Mouse (Mus musculus): ENCODE data around the gene Rnf103. TPM values are rescaled to one million over a fixed set of nuclear protein-coding genes. Genes with fewer than 3 reads are reported as not detected.

Rnf103 gene
- polyA plus RNA-seq, 1 experiment from 2014 or later = 13.1 TPM

DNA sequence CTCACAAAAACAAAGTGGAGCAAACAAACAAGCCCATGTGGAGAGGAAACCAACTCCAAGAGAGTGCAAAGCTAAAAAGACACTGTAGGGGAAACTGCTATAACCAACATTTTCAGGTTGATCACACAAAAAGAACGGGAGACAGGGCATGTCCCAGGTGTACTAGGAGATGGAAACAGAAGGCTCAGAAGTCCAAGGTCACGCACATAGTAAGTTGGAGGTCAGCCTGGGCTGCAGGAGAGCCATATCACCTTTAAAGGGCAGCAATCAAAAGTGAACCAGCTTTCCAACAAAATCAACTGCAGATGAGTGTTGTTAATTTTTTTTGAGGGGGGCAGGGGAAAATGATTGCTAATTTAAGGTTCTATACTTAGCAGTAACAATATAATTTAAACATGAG lies 7.5 kb upstream of the Rnf103 start:
- WGBS = 71% methylated on average over 2 of the region's 2 CpGs
- Histone ChIP-seq H3K9ac (ENCODE audit: low read length) (no peak overlapping the region), H3K27ac (ENCODE audit: low read length) (no peak overlapping the region), H3K9me3 (replicated peaks; ENCODE audit: control insufficient read depth, low read length) (no peaks in the 10 kb centered on the region), H3K4me1 (ENCODE audit: control insufficient read depth, insufficient read depth, low read length) (no peaks in the 10 kb centered on the region), H3K36me3 (ENCODE audit: control insufficient read depth, insufficient read depth) (no peaks in the 10 kb centered on the region), H3K27me3 (ENCODE audit: control insufficient read depth, insufficient read depth, low read length) (no peaks in the 10 kb centered on the region), H3K4me3 (ENCODE audit: low read length) (no peak overlapping the region), H3K4me2 (ENCODE audit: low read depth, low read length) (no peak overlapping the region)
- no peak for ATAC-seq (replicated peaks; ENCODE audit: extremely low read depth, insufficient read depth, low FRiP score)

DNA sequence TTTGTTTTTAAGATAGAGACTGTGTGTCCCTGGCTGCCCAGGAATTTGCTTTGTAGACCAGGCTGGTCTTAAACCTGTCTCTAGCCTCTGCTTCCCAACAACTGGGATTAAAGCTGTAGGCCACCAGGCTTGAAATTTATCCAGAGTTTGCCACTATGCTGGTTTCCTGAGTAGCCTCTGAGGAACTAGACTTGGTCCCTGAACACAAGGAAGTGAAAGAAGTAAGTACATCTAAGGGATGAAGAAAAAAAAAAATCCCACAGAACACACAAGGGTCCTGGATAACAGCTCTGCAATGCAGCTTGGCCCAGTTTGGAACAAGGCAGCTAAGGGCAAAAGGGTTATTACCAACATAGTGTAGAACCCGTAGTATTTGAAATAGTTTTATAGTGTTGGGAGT lies 6.8 kb upstream of the Rnf103 start:
- WGBS = 67% methylated on average over 1 of the region's 1 CpGs
- no peaks in the 10 kb centered on the region for H3K27me3 ChIP-seq (ENCODE audit: control insufficient read depth, insufficient read depth, low read length)
- no peak overlapping the region for H3K4me2 ChIP-seq (ENCODE audit: low read depth, low read length)
- H3K27ac ChIP-seq (ENCODE audit: low read length) = no peak overlapping the region
- no peaks in the 10 kb centered on the region for H3K4me1 ChIP-seq (ENCODE audit: control insufficient read depth, insufficient read depth, low read length)
- no peaks in the 10 kb centered on the region for H3K9me3 ChIP-seq (replicated peaks; ENCODE audit: control insufficient read depth, low read length)
- H3K36me3 ChIP-seq (ENCODE audit: control insufficient read depth, insufficient read depth) = no peaks in the 10 kb centered on the region
- no peak overlapping the region for H3K4me3 ChIP-seq (ENCODE audit: low read length)
- no peak for ATAC-seq (replicated peaks; ENCODE audit: extremely low read depth, insufficient read depth, low FRiP score)
- H3K9ac ChIP-seq (ENCODE audit: low read length) = no peak overlapping the region

DNA sequence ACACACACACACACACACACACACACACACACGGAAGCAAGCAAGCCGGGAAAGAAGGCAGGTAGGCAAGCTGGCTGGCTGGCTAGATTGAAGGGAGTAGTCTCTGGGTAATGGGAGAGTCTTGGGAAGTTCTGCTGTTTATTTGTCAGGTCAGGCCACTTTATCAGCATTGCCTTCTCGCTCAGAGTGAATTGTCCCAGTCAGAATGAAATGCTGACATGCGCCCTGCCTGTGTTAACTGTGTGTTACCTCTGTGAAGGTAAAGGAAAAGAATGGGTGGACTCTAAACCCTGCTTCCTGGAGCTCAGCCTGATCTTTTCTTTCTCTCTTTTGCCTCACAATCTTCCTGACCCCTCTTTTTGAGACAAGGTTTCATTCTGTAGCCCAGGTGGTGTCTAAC lies 5.7 kb upstream of the Rnf103 start:
- no peak overlapping the region for H3K4me3 ChIP-seq (ENCODE audit: low read length)
- no peaks in the 10 kb centered on the region for H3K27me3 ChIP-seq (ENCODE audit: control insufficient read depth, insufficient read depth, low read length)
- H3K9ac ChIP-seq (ENCODE audit: low read length) = no peak overlapping the region
- no peak overlapping the region for H3K27ac ChIP-seq (ENCODE audit: low read length)
- no peaks in the 10 kb centered on the region for H3K4me1 ChIP-seq (ENCODE audit: control insufficient read depth, insufficient read depth, low read length)
- no peaks in the 10 kb centered on the region for H3K36me3 ChIP-seq (ENCODE audit: control insufficient read depth, insufficient read depth)
- 36% methylated on average over 4 of the region's 4 CpGs for WGBS
- no peak overlapping the region for H3K4me2 ChIP-seq (ENCODE audit: low read depth, low read length)
- no peaks in the 10 kb centered on the region for H3K9me3 ChIP-seq (replicated peaks; ENCODE audit: control insufficient read depth, low read length)
- no peak for ATAC-seq (replicated peaks; ENCODE audit: extremely low read depth, insufficient read depth, low FRiP score)

DNA sequence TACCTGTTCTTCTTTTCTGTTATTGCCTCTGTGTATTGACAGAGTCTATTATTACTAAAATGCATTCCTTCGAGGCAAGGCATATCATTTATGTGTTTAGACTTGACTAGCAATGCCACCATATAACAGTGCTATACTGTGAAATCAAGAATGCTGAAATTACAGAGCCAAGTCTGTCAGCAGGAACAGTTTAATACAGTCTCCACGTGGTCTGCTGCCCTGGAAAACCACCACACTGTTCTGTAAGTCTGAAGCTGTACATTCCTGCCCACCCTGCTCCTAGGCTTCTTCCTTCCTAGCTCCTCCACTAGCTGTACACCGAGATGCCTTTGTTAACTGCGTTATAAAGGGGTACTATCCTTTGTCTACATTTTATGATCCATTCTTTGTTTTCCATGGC lies 1.6 kb upstream of the Rnf103 start:
- WGBS = 53% methylated on average over 4 of the region's 4 CpGs
- H3K9ac ChIP-seq (ENCODE audit: low read length) = no peak overlapping the region
- H3K4me2 ChIP-seq (ENCODE audit: low read depth, low read length) = no peak overlapping the region
- no peak for ATAC-seq (replicated peaks; ENCODE audit: extremely low read depth, insufficient read depth, low FRiP score)
- peaks cover 12% of the 10 kb centered on the region for H3K4me1 ChIP-seq (ENCODE audit: control insufficient read depth, insufficient read depth, low read length)
- no peak overlapping the region for H3K27ac ChIP-seq (ENCODE audit: low read length)
- H3K27me3 ChIP-seq (ENCODE audit: control insufficient read depth, insufficient read depth, low read length) = no peaks in the 10 kb centered on the region
- H3K4me3 ChIP-seq (ENCODE audit: low read length) = no peak overlapping the region
- H3K36me3 ChIP-seq (ENCODE audit: control insufficient read depth, insufficient read depth) = peaks cover 3% of the 10 kb centered on the region; the same call in 1 of the 2 replicates
- no peaks in the 10 kb centered on the region for H3K9me3 ChIP-seq (replicated peaks; ENCODE audit: control insufficient read depth, low read length)

DNA sequence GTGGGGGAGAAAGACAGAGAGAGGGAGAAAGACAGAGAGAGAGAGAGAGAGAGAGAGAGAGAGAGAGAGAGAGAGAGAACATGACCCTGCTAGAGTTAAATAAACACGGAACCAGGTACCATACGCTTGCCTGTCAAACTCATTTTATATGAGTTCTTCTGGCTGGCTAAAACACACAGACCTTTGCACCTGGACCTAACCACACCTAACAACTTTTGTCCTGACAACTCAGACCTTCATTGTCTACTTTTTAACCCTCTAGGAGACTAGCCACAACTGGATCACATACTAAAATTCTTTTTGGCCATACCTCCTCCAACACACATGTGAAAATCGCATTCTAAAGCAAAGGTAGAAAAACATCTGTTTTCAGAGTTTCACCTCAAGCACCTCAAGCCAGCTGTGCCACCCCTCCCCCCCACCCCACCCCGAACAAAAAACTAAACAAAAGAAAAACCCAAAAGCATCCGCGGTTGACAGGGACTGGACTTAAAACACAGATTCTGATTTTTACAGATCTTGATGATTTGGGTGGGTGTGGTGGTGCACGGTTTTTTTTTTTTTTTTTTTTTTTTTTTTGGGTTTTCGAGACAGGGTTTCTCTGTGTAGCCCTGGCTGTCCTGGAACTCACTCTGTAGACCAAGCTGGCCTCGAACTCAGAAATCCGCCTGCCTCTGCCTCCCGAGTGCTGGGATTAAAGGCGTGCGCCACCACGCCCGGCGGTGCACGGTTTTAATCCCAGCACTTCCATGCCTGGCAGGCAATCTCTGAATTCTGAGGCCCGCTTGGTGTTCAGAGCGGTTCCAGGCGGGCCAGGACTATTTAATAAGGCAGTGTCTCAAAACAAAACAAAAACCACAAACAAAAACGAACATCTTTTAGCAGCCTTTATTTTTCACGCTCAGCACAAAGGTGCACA lies 679 bp upstream of the Rnf103 start:
- Histone ChIP-seq H3K27ac (ENCODE audit: low read length) (peak overlapping the region; percentile 98), H3K36me3 (ENCODE audit: control insufficient read depth, insufficient read depth) (peaks cover 7% of the 10 kb centered on the region; the same call in 1 of the 2 replicates), H3K9me3 (replicated peaks; ENCODE audit: control insufficient read depth, low read length) (no peaks in the 10 kb centered on the region), H3K4me2 (ENCODE audit: low read depth, low read length) (peak overlapping the region; percentile 66), H3K4me3 (ENCODE audit: low read length) (peak overlapping the region; percentile 88), H3K4me1 (ENCODE audit: control insufficient read depth, insufficient read depth, low read length) (peaks cover 12% of the 10 kb centered on the region), H3K9ac (ENCODE audit: low read length) (peak overlapping the region; percentile 100), H3K27me3 (ENCODE audit: control insufficient read depth, insufficient read depth, low read length) (no peaks in the 10 kb centered on the region)
- ATAC-seq (replicated peaks; ENCODE audit: extremely low read depth, insufficient read depth, low FRiP score) = 0 out of 2 replicates have a peak, but pooled peaks have one; percentile 4
- 23% methylated on average over 20 of the region's 22 CpGs for WGBS

DNA sequence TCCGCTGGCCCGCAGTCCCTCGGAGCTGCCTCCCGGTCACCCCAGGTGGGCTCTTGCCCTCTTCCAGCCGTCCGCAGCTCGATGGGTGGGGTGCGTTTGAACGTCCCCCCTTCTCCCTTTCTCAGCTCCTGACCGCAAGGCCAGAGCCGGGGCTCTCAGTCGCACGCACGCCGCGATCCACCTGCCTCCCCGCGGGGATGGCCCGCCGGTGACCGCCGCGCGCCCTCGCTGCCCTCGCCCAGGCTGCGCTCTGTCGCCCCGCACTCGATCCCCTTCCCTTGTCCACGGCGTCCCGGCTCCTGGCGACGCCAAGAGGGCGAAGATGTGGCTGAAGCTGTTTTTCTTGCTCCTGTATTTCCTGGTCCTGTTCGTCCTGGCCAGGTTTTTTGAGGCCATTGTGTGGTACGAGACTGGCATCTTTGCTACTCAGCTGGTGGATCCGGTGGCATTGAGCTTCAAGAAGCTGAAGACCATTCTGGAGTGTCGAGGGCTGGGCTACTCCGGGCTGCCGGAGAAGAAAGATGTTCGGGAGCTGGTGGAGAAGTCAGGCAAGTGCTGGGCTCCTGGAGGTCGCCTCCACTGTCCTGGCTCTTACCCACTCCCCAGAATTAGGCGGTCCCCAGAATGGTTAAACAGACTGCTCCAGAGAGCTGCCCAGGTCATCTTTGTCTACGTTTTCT lies 787 bp downstream of the Rnf103 start:
- WGBS = under 1% methylated on average over 46 of the region's 46 CpGs

DNA sequence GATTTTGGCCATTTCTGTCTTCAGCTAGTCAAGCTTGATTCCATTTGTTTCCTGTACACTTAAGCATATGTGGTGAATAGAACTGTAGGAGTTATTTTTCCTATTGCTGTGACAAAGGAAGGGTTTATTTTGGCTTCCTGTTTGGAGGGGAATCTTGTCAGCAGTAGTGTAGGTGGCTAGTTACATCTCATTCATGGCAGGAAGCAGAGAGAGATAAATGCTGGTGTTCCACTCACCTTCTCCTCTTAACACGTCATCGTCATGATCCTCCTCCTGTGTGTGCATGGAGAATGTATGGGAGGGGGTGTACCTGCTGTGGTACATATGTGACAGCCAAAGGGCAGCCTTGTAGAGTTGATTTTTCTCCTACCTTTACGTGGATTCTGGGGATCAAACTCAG lies 6.9 kb downstream of the Rnf103 start:
- Histone ChIP-seq H3K4me2 (ENCODE audit: low read depth, low read length) (no peak overlapping the region), H3K9me3 (replicated peaks; ENCODE audit: control insufficient read depth, low read length) (no peaks in the 10 kb centered on the region), H3K36me3 (ENCODE audit: control insufficient read depth, insufficient read depth) (peaks cover 12% of the 10 kb centered on the region), H3K27me3 (ENCODE audit: control insufficient read depth, insufficient read depth, low read length) (no peaks in the 10 kb centered on the region), H3K9ac (ENCODE audit: low read length) (no peak overlapping the region), H3K4me1 (ENCODE audit: control insufficient read depth, insufficient read depth, low read length) (peaks cover 8% of the 10 kb centered on the region), H3K4me3 (ENCODE audit: low read length) (no peak overlapping the region), H3K27ac (ENCODE audit: low read length) (no peak overlapping the region)
- WGBS = 62% methylated on average over 3 of the region's 3 CpGs
- ATAC-seq (replicated peaks; ENCODE audit: extremely low read depth, insufficient read depth, low FRiP score) = no peak

More for the DNA sequence above, 787 bp downstream of the Rnf103 start:
- Histone ChIP-seq H3K4me2 (ENCODE audit: low read depth, low read length) (peak overlapping the region; percentile 66), H3K9me3 (replicated peaks; ENCODE audit: control insufficient read depth, low read length) (no peaks in the 10 kb centered on the region), H3K4me1 (ENCODE audit: control insufficient read depth, insufficient read depth, low read length) (peaks cover 12% of the 10 kb centered on the region), H3K27me3 (ENCODE audit: control insufficient read depth, insufficient read depth, low read length) (no peaks in the 10 kb centered on the region), H3K36me3 (ENCODE audit: control insufficient read depth, insufficient read depth) (peaks cover 9% of the 10 kb centered on the region; the same call in 1 of the 2 replicates), H3K9ac (ENCODE audit: low read length) (peak overlapping the region; percentile 100), H3K27ac (ENCODE audit: low read length) (peak overlapping the region; percentile 98), H3K4me3 (ENCODE audit: low read length) (peak overlapping the region; percentile 88)
- ATAC-seq (replicated peaks; ENCODE audit: extremely low read depth, insufficient read depth, low FRiP score) = peak; percentile 47

DNA sequence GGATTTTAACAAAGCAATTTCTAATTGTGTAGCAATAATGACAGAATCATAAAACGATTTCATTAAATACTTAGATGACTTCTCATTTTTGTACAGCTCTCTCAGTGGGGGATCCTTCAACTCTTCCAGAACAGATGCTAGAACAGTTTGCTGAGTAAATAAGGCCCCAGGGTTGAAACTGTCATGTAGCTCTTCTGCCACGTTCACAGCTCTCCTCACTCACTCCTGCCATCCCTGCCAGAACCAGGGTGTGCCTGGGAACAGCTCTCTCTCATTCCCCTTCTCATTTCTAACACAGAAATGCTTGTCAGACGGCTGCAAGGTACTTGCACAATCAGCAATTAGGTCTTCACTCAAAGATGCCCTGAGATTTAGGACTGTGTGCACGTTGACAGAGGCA lies 9.3 kb downstream of the Rnf103 start:
- H3K4me2 ChIP-seq (ENCODE audit: low read depth, low read length) = no peak overlapping the region
- H3K9ac ChIP-seq (ENCODE audit: low read length) = no peak overlapping the region
- no peaks in the 10 kb centered on the region for H3K27me3 ChIP-seq (ENCODE audit: control insufficient read depth, insufficient read depth, low read length)
- ATAC-seq (replicated peaks; ENCODE audit: extremely low read depth, insufficient read depth, low FRiP score) = no peak
- no peak overlapping the region for H3K4me3 ChIP-seq (ENCODE audit: low read length)
- H3K36me3 ChIP-seq (ENCODE audit: control insufficient read depth, insufficient read depth) = peaks cover 13% of the 10 kb centered on the region
- H3K9me3 ChIP-seq (replicated peaks; ENCODE audit: control insufficient read depth, low read length) = no peaks in the 10 kb centered on the region
- H3K27ac ChIP-seq (ENCODE audit: low read length) = no peak overlapping the region
- H3K4me1 ChIP-seq (ENCODE audit: control insufficient read depth, insufficient read depth, low read length) = no peaks in the 10 kb centered on the region; the same call in 1 of the 2 replicates
- 57% methylated on average over 4 of the region's 4 CpGs for WGBS

DNA sequence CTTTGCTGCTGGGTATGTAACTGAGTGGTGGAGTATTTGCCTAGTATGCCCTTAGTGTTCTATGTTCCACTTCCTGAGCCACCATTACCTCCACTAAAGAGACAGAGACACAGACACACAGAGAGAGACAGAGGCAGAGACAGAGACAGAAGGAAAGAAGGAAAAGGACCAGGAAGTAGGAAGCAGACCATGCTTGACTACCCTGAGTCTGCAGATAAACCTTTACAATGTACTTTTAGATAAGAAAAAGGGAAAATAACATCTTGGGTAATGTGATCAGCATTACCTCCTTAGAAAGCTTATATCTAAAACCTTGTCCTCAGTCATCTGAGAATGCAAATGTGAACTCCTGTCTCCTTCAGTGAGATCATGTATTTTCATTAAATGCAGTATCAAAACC lies 10.0 kb downstream of the Rnf103 start:
- H3K4me1 ChIP-seq (ENCODE audit: control insufficient read depth, insufficient read depth, low read length) = no peaks in the 10 kb centered on the region; the same call in 1 of the 2 replicates
- peaks cover 12% of the 10 kb centered on the region for H3K36me3 ChIP-seq (ENCODE audit: control insufficient read depth, insufficient read depth)
- H3K4me3 ChIP-seq (ENCODE audit: low read length) = no peak overlapping the region
- H3K9ac ChIP-seq (ENCODE audit: low read length) = no peak overlapping the region
- H3K9me3 ChIP-seq (replicated peaks; ENCODE audit: control insufficient read depth, low read length) = no peaks in the 10 kb centered on the region
- no peak for ATAC-seq (replicated peaks; ENCODE audit: extremely low read depth, insufficient read depth, low FRiP score)
- no peak overlapping the region for H3K27ac ChIP-seq (ENCODE audit: low read length)
- no peak overlapping the region for H3K4me2 ChIP-seq (ENCODE audit: low read depth, low read length)
- no peaks in the 10 kb centered on the region for H3K27me3 ChIP-seq (ENCODE audit: control insufficient read depth, insufficient read depth, low read length)

Measured in heart, embryonic 16.5 days (tissue).